Mouse (Mus musculus): ENCODE results near the gene Htr1f. TPM values are rescaled to one million over a fixed set of nuclear protein-coding genes. Genes with fewer than 3 reads are reported as not detected.

Gene Htr1f
- polyA plus RNA-seq, 1 experiment from 2014 or later: not detected

DNA sequence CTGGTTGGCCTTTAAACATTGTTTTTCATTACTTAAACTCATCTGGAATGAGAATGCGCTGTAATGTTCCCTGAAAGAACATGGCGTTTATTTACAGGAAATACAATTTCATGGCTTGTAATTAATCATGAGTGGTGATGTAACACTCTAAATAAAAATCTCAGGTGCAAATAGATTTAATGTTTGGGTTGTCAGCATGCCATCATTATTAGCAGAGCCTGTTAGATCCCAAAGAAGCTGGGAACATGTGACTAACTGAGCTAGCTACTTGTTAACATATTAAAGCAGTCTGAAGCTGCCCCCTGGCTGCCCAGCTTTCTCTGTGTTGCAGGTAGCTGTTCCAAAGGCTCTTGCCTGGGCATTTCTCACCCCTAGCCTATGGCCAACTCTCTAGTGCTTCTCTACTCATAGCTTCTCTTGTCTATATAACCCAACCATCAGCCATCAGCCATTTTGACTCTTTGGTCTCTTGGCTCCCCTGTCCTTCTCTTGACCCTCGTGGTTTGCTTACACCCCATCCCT lies 227.0 kb downstream of the Htr1f start:
- 83% methylated on average over 3 of the region's 3 CpGs for WGBS
- Histone ChIP-seq H3K27me3 (ENCODE audit: control insufficient read depth, insufficient read depth, low read length) (no peaks in the 10 kb centered on the region), H3K9ac (ENCODE audit: low read length) (no peak overlapping the region), H3K36me3 (ENCODE audit: control insufficient read depth, insufficient read depth, low read length) (no peaks in the 10 kb centered on the region), H3K4me1 (ENCODE audit: control insufficient read depth in 2 of 2, insufficient read depth in 2 of 2, low read length in 2 of 2) (peaks cover 0 to under 1% of the 10 kb centered on the region in 2 experiments; a peak in 1 of 4 replicates), H3K4me3 (ENCODE audit: control insufficient read depth in 1 of 2, insufficient read depth in 1 of 2, low read depth in 1 of 2, low read length in 2 of 2) (no peak overlapping the region), H3K27ac (replicated peaks in 1 of 2; ENCODE audit: control insufficient read depth in 1 of 2, insufficient read depth in 1 of 2, low read depth in 2 of 2, low read length in 2 of 2) (no peak overlapping the region), H3K9me3 (ENCODE audit: control insufficient read depth, low read length) (no peaks in the 10 kb centered on the region), H3K4me2 (ENCODE audit: low read length) (no peak overlapping the region)
- no peak for ATAC-seq (ENCODE audit: insufficient number of reproducible peaks, insufficient read depth, low FRiP score, low read depth)

DNA sequence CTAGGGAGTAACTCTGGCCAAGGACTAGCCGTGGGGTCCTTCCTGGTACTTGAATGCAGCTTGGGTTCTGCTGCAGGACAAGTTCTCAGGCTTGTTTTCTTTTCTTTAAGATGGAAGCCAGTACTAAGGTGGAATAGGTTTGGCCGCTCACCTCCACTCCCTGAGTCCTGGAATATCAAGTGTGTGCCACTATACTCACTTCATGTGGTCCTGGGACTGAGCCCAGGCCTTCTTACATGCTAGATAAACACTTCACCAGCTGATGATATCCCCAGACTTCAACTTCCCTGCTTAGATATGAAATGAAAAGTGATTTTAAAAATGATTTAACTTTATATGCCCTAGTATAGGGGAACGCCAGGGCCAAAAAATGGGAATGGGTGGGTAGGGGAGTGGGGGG lies 228.3 kb downstream of the Htr1f start:
- 84% methylated on average over 3 of the region's 3 CpGs for WGBS
- no peaks in the 10 kb centered on the region for H3K27me3 ChIP-seq (ENCODE audit: control insufficient read depth, insufficient read depth, low read length)
- no peak for ATAC-seq (ENCODE audit: insufficient number of reproducible peaks, insufficient read depth, low FRiP score, low read depth)
- H3K36me3 ChIP-seq (ENCODE audit: control insufficient read depth, insufficient read depth, low read length): no peaks in the 10 kb centered on the region
- no peak overlapping the region for H3K27ac ChIP-seq (replicated peaks in 1 of 2; ENCODE audit: control insufficient read depth in 1 of 2, insufficient read depth in 1 of 2, low read depth in 2 of 2, low read length in 2 of 2)
- H3K4me3 ChIP-seq (ENCODE audit: control insufficient read depth in 1 of 2, insufficient read depth in 1 of 2, low read depth in 1 of 2, low read length in 2 of 2): no peak overlapping the region
- no peak overlapping the region for H3K9ac ChIP-seq (ENCODE audit: low read length)
- no peak overlapping the region for H3K4me2 ChIP-seq (ENCODE audit: low read length)
- H3K4me1 ChIP-seq (ENCODE audit: control insufficient read depth in 2 of 2, insufficient read depth in 2 of 2, low read length in 2 of 2): no peaks in the 10 kb centered on the region
- no peaks in the 10 kb centered on the region for H3K9me3 ChIP-seq (ENCODE audit: control insufficient read depth, low read length)

DNA sequence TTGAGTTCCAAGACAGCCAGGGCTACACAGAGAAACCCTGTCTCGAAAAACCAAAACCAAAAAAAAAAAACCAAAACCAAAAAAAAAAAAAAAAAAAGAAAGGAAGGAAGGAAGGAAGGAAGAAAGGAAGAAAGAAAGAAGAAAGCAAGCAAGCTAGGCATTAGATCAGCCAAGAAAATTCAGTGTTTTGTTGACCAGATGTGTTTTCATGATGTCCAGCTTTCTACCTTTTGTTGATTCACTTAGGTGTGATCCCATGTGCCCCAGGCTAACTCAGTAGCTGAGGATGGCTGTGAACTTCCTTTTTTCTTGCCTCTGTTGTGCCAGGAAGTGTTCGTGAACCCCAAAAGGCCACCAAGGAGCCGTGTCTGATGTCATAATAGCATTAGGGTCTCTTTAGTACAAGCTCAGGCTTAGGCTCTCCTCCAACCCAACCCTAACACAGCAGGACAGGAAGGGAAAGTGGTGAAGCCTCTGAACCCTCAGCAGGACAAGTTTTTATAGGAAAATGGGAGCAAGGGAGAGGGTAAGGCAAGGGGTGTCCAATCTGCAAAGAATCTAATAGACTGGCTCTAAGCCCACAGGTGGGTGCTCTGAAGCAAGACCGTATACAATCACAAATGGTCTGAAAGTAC lies 228.9 kb downstream of the Htr1f start:
- WGBS: 76% methylated on average over 4 of the region's 4 CpGs
- no peaks in the 10 kb centered on the region for H3K36me3 ChIP-seq (ENCODE audit: control insufficient read depth, insufficient read depth, low read length)
- H3K4me3 ChIP-seq (ENCODE audit: control insufficient read depth in 1 of 2, insufficient read depth in 1 of 2, low read depth in 1 of 2, low read length in 2 of 2): no peak overlapping the region
- no peak overlapping the region for H3K4me2 ChIP-seq (ENCODE audit: low read length)
- no peaks in the 10 kb centered on the region for H3K4me1 ChIP-seq (ENCODE audit: control insufficient read depth in 2 of 2, insufficient read depth in 2 of 2, low read length in 2 of 2)
- no peaks in the 10 kb centered on the region for H3K9me3 ChIP-seq (ENCODE audit: control insufficient read depth, low read length)
- H3K9ac ChIP-seq (ENCODE audit: low read length): no peak overlapping the region
- H3K27me3 ChIP-seq (ENCODE audit: control insufficient read depth, insufficient read depth, low read length): no peaks in the 10 kb centered on the region
- H3K27ac ChIP-seq (replicated peaks in 1 of 2; ENCODE audit: control insufficient read depth in 1 of 2, insufficient read depth in 1 of 2, low read depth in 2 of 2, low read length in 2 of 2): no peak overlapping the region
- ATAC-seq (ENCODE audit: insufficient number of reproducible peaks, insufficient read depth, low FRiP score, low read depth): no peak

DNA sequence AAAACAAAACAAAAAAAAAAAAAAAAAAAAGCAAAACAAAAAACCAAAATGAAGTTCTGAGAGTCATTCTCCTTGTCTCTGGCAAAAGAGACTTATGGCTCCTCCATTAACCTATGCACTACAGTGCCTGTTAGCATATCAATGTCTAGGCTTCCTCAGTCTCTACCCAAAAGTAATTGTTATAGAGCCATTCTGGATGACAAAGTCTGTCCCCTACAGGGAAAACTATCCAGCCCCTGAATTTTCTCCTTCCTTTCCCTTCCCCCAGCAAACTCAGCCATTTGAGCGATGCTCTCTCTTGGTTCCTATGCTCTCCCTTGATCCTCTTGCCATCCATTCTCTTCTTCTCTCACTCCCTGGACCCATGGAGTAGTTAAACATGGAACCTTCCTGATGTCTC lies 229.8 kb downstream of the Htr1f start:
- no peak overlapping the region for H3K4me3 ChIP-seq (ENCODE audit: control insufficient read depth in 1 of 2, insufficient read depth in 1 of 2, low read depth in 1 of 2, low read length in 2 of 2)
- ATAC-seq (ENCODE audit: insufficient number of reproducible peaks, insufficient read depth, low FRiP score, low read depth): no peak
- no peak overlapping the region for H3K4me2 ChIP-seq (ENCODE audit: low read length)
- H3K9me3 ChIP-seq (ENCODE audit: control insufficient read depth, low read length): no peaks in the 10 kb centered on the region
- H3K36me3 ChIP-seq (ENCODE audit: control insufficient read depth, insufficient read depth, low read length): no peaks in the 10 kb centered on the region
- WGBS: 87% methylated on average over 1 of the region's 1 CpGs
- no peaks in the 10 kb centered on the region for H3K4me1 ChIP-seq (ENCODE audit: control insufficient read depth in 2 of 2, insufficient read depth in 2 of 2, low read length in 2 of 2)
- H3K27ac ChIP-seq (replicated peaks in 1 of 2; ENCODE audit: control insufficient read depth in 1 of 2, insufficient read depth in 1 of 2, low read depth in 2 of 2, low read length in 2 of 2): no peak overlapping the region
- H3K27me3 ChIP-seq (ENCODE audit: control insufficient read depth, insufficient read depth, low read length): no peaks in the 10 kb centered on the region
- no peak overlapping the region for H3K9ac ChIP-seq (ENCODE audit: low read length)

DNA sequence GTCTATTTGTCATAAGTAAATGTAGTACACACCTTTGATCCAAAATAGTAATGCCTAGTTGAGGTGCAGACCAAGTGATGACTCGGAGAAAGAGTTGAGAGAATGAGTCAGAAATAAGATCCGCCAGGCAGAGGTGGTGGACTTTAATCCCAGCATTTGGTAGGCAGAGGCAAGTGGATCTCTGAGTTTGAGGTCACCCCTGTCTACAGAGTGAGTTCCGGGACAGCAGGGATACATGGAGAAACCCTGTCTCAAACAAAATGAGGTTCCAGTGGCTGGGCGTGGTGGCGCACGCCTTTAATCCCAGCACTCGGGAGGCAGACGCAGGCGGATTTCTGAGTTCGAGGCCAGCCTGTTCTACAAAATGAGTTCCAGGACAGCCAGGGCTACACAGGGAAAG lies 230.3 kb downstream of the Htr1f start:
- Histone ChIP-seq H3K4me3 (ENCODE audit: control insufficient read depth in 1 of 2, insufficient read depth in 1 of 2, low read depth in 1 of 2, low read length in 2 of 2) (no peak overlapping the region), H3K9ac (ENCODE audit: low read length) (no peak overlapping the region), H3K27ac (replicated peaks in 1 of 2; ENCODE audit: control insufficient read depth in 1 of 2, insufficient read depth in 1 of 2, low read depth in 2 of 2, low read length in 2 of 2) (no peak overlapping the region), H3K4me1 (ENCODE audit: control insufficient read depth in 2 of 2, insufficient read depth in 2 of 2, low read length in 2 of 2) (no peaks in the 10 kb centered on the region), H3K9me3 (ENCODE audit: control insufficient read depth, low read length) (no peaks in the 10 kb centered on the region), H3K36me3 (ENCODE audit: control insufficient read depth, insufficient read depth, low read length) (no peaks in the 10 kb centered on the region), H3K4me2 (ENCODE audit: low read length) (no peak overlapping the region), H3K27me3 (ENCODE audit: control insufficient read depth, insufficient read depth, low read length) (no peaks in the 10 kb centered on the region)
- WGBS: 93% methylated on average over 10 of the region's 10 CpGs
- ATAC-seq (ENCODE audit: insufficient number of reproducible peaks, insufficient read depth, low FRiP score, low read depth): no peak

Small RNA genes lying within 50 kb of the gene (microRNA-seq; reads per million reads assigned to microRNA genes)
- not detected for gene Gm23374
